Mouse (Mus musculus): ENCODE results near the gene Atp6v0b.

Gene Atp6v0b

GRCm38 (mm10) chr4:117871787-117872186, 15.3 kb downstream of the Atp6v0b start:
- DNase-seq (ENCODE audit: low read depth, low spot score) = no peak

- DNase-seq (ENCODE audit: low read depth, low spot score) = no peak
Measured at GRCm38 (mm10) chr4:117870437-117870836, 16.7 kb downstream of the Atp6v0b start.

- no peak for DNase-seq (ENCODE audit: low read depth, low spot score)
Measured at GRCm38 (mm10) chr4:117869317-117869716, 17.8 kb downstream of the Atp6v0b start.

- no peak for DNase-seq (ENCODE audit: low read depth, low spot score)
Measured at GRCm38 (mm10) chr4:117867823-117868222, 19.3 kb downstream of the Atp6v0b start.

GRCm38 (mm10) chr4:117867000-117867399, 20.1 kb downstream of the Atp6v0b start:
- DNase-seq (ENCODE audit: low read depth, low spot score) = no peak

GRCm38 (mm10) chr4:117866083-117866482, 21.1 kb downstream of the Atp6v0b start:
- DNase-seq (ENCODE audit: low read depth, low spot score) = peak; percentile 88

GRCm38 (mm10) chr4:117862823-117863222, 24.3 kb downstream of the Atp6v0b start:
- DNase-seq (ENCODE audit: low read depth, low spot score) = no peak

GRCm38 (mm10) chr4:117860570-117860969, 26.6 kb downstream of the Atp6v0b start:
- no peak for DNase-seq (ENCODE audit: low read depth, low spot score)

GRCm38 (mm10) chr4:117858794-117859193, 28.3 kb downstream of the Atp6v0b start:
- DNase-seq (ENCODE audit: low read depth, low spot score) = peak; percentile 67

- no peak for DNase-seq (ENCODE audit: low read depth, low spot score)
Measured at GRCm38 (mm10) chr4:117855146-117855545, 32.0 kb downstream of the Atp6v0b start.

GRCm38 (mm10) chr4:117852152-117852868, 34.8 kb downstream of the Atp6v0b start:
- no peak for DNase-seq (ENCODE audit: low read depth, low spot score)

- DNase-seq (ENCODE audit: low read depth, low spot score) = peak; percentile 55
Measured at GRCm38 (mm10) chr4:117850871-117851270, 36.3 kb downstream of the Atp6v0b start.

- DNase-seq (ENCODE audit: low read depth, low spot score) = peak; percentile 74
Measured at GRCm38 (mm10) chr4:117850176-117850575, 37.0 kb downstream of the Atp6v0b start.

- no peak for DNase-seq (ENCODE audit: low read depth, low spot score)
Measured at GRCm38 (mm10) chr4:117849506-117849905, 37.6 kb downstream of the Atp6v0b start.

- no peak for DNase-seq (ENCODE audit: low read depth, low spot score)
Measured at GRCm38 (mm10) chr4:117849063-117849462, 38.1 kb downstream of the Atp6v0b start.

GRCm38 (mm10) chr4:117847011-117847410, 40.1 kb downstream of the Atp6v0b start:
- no peak for DNase-seq (ENCODE audit: low read depth, low spot score)

- no peak for DNase-seq (ENCODE audit: low read depth, low spot score)
Measured at GRCm38 (mm10) chr4:117846261-117846660, 40.9 kb downstream of the Atp6v0b start.

- no peak for DNase-seq (ENCODE audit: low read depth, low spot score)
Measured at GRCm38 (mm10) chr4:117845316-117845715, 41.8 kb downstream of the Atp6v0b start.

- no peak for DNase-seq (ENCODE audit: low read depth, low spot score)
Measured at GRCm38 (mm10) chr4:117844467-117844866, 42.7 kb downstream of the Atp6v0b start.

GRCm38 (mm10) chr4:117843101-117843500, 44.0 kb downstream of the Atp6v0b start:
- no peak for DNase-seq (ENCODE audit: low read depth, low spot score)

GRCm38 (mm10) chr4:117841566-117841965, 45.6 kb downstream of the Atp6v0b start:
- no peak for DNase-seq (ENCODE audit: low read depth, low spot score)

GRCm38 (mm10) chr4:117840821-117841220, 46.3 kb downstream of the Atp6v0b start:
- no peak for DNase-seq (ENCODE audit: low read depth, low spot score)

GRCm38 (mm10) chr4:117839366-117839765, 47.8 kb downstream of the Atp6v0b start:
- no peak for DNase-seq (ENCODE audit: low read depth, low spot score)

- DNase-seq (ENCODE audit: low read depth, low spot score) = no peak
Measured at GRCm38 (mm10) chr4:117837271-117837670, 49.9 kb downstream of the Atp6v0b start.
